Mouse (Mus musculus) hematopoietic multipotent progenitor cell, adult 10-12 weeks (in vitro differentiated cells): Measurements from ENCODE around the gene Reg3d. TPM values are rescaled to one million over a fixed set of nuclear protein-coding genes. Genes with fewer than 3 reads are reported as not detected.

ENCODE experiments used
- polyA plus RNA-seq: library from polyadenylated mRNA; stranded (reverse); fragments of >175 nt; gene quantifications from 2 replicates; pipeline ENCODE4 v1.2.3, GENCODE M21; 2012; ENCODE audit warnings: low replicate concordance

The Reg3d gene
- polyA plus RNA-seq, result not detected in 2 replicates

GRCm38 (mm10) chr6:78378765-78379164, at the start of gene Reg3d:
Gene Reg3d, minus strand, starts transcription at chr6:78378865.

DNA sequence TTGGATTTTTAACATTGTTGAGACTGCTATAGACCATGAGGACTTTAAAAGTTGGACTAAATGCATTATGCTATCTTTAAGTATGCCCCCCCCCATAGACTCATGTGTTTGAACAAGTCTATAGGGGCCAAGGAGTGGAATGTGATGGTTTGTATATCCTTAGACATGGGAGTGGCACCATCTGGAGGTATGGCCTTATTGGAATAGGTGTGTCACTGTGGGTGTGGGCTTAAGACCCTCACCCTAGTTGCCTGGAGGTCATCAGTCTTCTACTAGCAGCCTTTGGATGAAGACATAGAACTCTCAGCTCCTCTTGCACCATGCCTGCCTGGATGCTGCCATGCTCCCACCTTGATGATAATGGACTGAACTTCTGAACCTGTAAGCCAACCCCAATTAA, 43.7 kb upstream of the Reg3d start, which contains the start of gene Reg1:
Reg1 (plus strand) TSS at position 301 of the 400 bp plus-strand sequence.

GRCm38 (mm10) chr6:78395323-78395722, 16.7 kb upstream of the Reg3d start, which contains the start of gene Reg2:
Gene Reg2, plus strand, starts transcription at chr6:78395623.

GRCm38 (mm10) chr6:78380409-78380808, 1.7 kb upstream of the Reg3d start, which contains the start of gene Reg3a:
Gene Reg3a, plus strand, starts transcription at chr6:78380709.

DNA sequence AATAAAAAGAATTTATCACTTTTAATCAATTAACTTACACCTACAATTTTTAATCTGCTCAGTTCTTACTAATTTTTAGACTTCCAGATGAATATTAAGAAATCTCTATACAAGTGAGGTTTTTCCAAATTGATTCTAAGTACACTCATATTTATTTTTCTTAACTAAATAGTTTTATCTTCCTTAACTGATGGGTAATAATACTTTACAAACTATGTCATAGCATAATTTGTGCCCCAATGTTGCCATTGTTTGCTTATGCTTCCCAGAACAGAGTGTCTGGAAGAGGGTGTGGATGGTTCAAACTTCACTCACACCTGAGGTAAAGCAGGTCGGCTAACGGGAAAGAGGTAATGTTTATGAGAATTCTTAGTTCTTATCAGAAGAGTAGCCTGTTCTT, 8.3 kb downstream of the Reg3d start, which contains the start of gene Reg3b:
Reg3b (plus strand) TSS at position 301 of the 400 bp plus-strand sequence.

Other genes starting within 250 kb of the Reg3d start
- not detected in 2 replicates for gene Reg3b, start 8.2 kb downstream of the Reg3d start, polyA plus RNA-seq
- gene Reg3a, start 1.8 kb upstream of the Reg3d start, polyA plus RNA-seq, result not detected in 2 replicates
- not detected in 2 replicates for gene Reg2, start 16.8 kb upstream of the Reg3d start, polyA plus RNA-seq
- not detected in 2 replicates for gene Reg1, start 43.8 kb upstream of the Reg3d start, polyA plus RNA-seq
- gene Reg3g, start 90.0 kb upstream of the Reg3d start, polyA plus RNA-seq, result not detected in 2 replicates